Mouse (Mus musculus) liver, embryonic 13.5 days (tissue): ENCODE measurements around the gene Neurl1b. TPM values are rescaled to one million over a fixed set of nuclear protein-coding genes. Genes with fewer than 3 reads are reported as not detected.

Source experiments
- ATAC-seq: fragments of 200-750 bp; cut with Nextera tagmentation; 2 replicates; pipeline ENCODE4 v1.8.0; 2017; ENCODE audit warnings: low read depth, mild to moderate bottlenecking, moderate number of reproducible peaks, moderate library complexity
- DNase-seq: peaks from one replicate; pipeline ENCODE4 v3.0.0; 2022
- H3K27ac ChIP-seq: fragments of 300-500 bp; sonication (generic); 2 replicates; pipeline ENCODE4 v1.5.1; 2015; ENCODE audit warnings: moderate library complexity, mild to moderate bottlenecking, inconsistent platforms
- H3K27me3 ChIP-seq: fragments of 300-500 bp; sonication (generic); 2 replicates; pipeline ENCODE4 v1.6.1; 2015; ENCODE audit warnings: mild to moderate bottlenecking, inconsistent platforms
- H3K36me3 ChIP-seq: fragments of 300-500 bp; sonication (generic); 2 replicates; pipeline ENCODE4 v1.6.1; 2015; ENCODE audit warnings: mild to moderate bottlenecking, inconsistent platforms
- H3K4me1 ChIP-seq: fragments of 300-500 bp; sonication (generic); replicated peaks from 2 replicates; pipeline ENCODE4 v1.6.1; 2015; ENCODE audit warnings: inconsistent platforms
- H3K4me2 ChIP-seq: fragments of 300-500 bp; sonication (generic); 2 replicates; pipeline ENCODE4 v1.6.1; 2015; ENCODE audit warnings: inconsistent platforms, mild to moderate bottlenecking, moderate library complexity
- H3K4me3 ChIP-seq: fragments of 300-500 bp; sonication (generic); replicated peaks from 2 replicates; pipeline ENCODE4 v1.5.1; 2015; ENCODE audit warnings: mild to moderate bottlenecking, inconsistent platforms
- H3K9ac ChIP-seq: fragments of 300-500 bp; sonication (generic); 2 replicates; pipeline ENCODE4 v1.6.1; 2015; ENCODE audit warnings: mild to moderate bottlenecking, inconsistent platforms
- H3K9me3 ChIP-seq: fragments of 300-500 bp; sonication (generic); replicated peaks from 2 replicates; pipeline ENCODE4 v1.6.1; 2016; ENCODE audit warnings: inconsistent platforms
- WGBS: fragments of 180-500 bp; shearing (Covaris S2); methylation state at CpG from one replicate; pipeline ENCODE4 v1.1.7; 2015; ENCODE audit not compliant: insufficient replicate concordance; 5-methylcytosine and 5-hydroxymethylcytosine counted together
- polyA plus RNA-seq: library from polyadenylated mRNA; unstranded; fragments of >200 nt; fragmentation: Nextera tagmentation; extraction: Ambion mirVana; gene quantifications from 2 replicates; pipeline ENCODE4 v1.2.1, GENCODE M21; 2015

Gene Neurl1b
- polyA plus RNA-seq, 1 experiment from 2014 or later = 0.06 TPM

DNA sequence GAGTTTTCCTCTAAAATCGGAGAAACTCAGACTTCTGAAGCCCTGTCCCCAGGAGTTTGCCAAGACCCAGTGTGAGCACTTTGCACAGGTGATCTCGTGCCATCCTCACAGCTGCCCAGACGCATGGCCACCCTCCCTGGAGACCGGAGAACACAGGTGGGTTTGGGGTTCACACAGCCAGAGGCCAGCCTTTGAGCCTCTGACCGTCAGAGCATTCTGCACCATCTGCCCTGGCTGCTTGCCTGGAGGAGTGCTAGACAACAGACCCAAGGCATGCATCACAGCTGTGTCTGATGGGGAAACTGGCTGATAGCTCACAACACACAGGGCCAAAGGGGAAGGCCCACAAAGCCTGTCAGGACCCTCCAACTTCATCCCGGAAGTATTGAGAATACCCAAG, 65.0 kb downstream of the Neurl1b start:
- no peak overlapping the region for H3K4me2 ChIP-seq
- no peak overlapping the region for H3K4me3 ChIP-seq
- DNase-seq (no peak), ATAC-seq (no peak)
- H3K9ac ChIP-seq = no peak overlapping the region
- WGBS = 71% methylated on average over 6 of the region's 6 CpGs
- no peak overlapping the region for H3K27ac ChIP-seq
- H3K4me1 ChIP-seq = no peaks in the 10 kb centered on the region
- no peaks in the 10 kb centered on the region for H3K9me3 ChIP-seq
- 0 out of 2 replicates have a peak, but pooled peaks cover 4% of the 10 kb centered on the region for H3K27me3 ChIP-seq
- H3K36me3 ChIP-seq = no peaks in the 10 kb centered on the region

DNA sequence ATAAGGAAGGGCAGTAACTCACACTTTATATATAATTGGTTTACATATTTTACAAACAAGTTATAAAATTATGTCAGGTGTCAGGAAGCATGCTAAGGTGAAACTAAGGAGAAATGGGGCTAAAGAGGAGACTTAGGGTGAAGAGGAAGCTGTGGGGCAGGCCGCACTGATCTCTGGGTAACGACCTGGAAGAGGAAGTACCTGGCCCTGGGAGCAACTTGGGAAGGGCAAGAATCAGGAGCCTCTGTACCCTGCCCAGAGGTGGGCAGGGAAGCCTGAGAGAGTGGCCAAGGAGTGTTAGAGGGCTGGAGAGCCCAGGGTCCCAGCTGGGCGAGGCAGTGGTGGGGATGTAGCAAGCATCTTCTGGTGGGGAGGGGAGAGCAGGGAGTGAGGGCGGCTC, 66.3 kb downstream of the Neurl1b start:
- H3K27me3 ChIP-seq = peaks cover 7% of the 10 kb centered on the region; the same call in 1 of the 2 replicates
- H3K4me3 ChIP-seq = no peak overlapping the region
- no peaks in the 10 kb centered on the region for H3K9me3 ChIP-seq
- 45% methylated on average over 4 of the region's 4 CpGs for WGBS
- H3K9ac ChIP-seq = no peak overlapping the region
- no peak overlapping the region for H3K27ac ChIP-seq
- ATAC-seq (no peak), DNase-seq (no peak)
- H3K4me2 ChIP-seq = no peak overlapping the region
- H3K4me1 ChIP-seq = no peaks in the 10 kb centered on the region
- no peaks in the 10 kb centered on the region for H3K36me3 ChIP-seq

DNA sequence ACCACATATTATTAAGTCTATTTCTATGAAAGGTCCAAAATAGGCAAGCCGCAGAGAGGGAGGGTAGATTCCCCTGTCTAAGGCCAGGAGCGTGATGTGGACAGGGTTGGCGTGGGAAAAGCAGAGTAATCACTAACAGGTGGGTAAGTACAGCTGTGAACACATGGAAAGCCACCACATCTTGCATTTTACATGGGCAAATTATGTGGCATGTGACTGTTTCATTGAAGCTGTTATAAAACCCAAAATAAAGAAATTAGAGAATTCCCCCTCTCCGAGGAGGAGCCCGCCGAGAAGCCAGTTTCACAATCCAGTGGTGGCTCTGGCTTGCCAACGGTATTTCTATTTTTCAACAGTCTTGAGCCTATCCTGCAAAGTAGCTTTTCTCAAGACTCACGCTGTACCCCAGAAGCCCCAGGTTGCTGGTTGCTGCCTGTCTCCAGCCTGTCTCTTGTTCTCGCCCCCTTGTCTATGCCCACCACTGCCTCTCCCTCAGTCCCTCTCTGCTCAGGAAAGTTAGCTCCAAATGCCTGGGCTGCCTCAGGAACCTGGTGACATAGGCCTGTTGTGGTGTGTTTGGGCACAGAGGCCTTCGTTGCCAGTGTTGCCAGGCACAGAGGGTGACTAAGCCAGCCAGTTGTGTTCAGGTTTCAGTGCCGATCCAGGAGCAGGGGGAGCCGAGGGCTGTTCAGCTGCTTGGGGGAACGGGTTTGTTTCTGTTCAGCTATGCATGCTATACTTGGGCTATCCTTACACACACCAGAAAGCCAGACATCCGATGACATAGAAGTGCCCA, 70.2 kb downstream of the Neurl1b start:
- no peak overlapping the region for H3K27ac ChIP-seq
- H3K9ac ChIP-seq = no peak overlapping the region
- H3K4me2 ChIP-seq = no peak overlapping the region
- peaks cover 11% of the 10 kb centered on the region; the same call in 1 of the 2 replicates for H3K27me3 ChIP-seq
- no peak overlapping the region for H3K4me3 ChIP-seq
- H3K36me3 ChIP-seq = no peaks in the 10 kb centered on the region
- WGBS = 71% methylated on average over 14 of the region's 14 CpGs
- ATAC-seq (no peak), DNase-seq (no peak)
- no peaks in the 10 kb centered on the region for H3K9me3 ChIP-seq
- no peaks in the 10 kb centered on the region for H3K4me1 ChIP-seq

DNA sequence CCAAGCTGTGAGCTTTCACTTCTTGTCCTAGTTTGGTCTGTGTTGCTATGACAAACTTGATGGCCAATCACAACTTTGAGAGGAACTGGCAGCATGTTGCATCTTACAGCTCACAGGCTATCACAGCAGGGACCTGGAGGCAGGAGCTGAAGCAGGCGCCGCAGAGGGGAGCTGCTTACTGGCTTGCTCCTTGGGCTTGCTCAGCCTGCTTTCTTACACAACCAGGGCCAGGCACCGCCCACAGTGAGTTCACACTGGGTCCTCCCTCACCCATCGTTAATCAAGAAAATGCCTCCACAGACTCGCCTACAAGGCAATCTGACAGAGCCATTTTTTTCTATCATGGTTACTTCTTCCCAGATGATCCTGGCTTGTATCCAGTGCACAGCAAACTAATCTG, 72.6 kb downstream of the Neurl1b start:
- Histone ChIP-seq H3K4me3 (no peak overlapping the region), H3K9me3 (peaks cover under 1% of the 10 kb centered on the region; the same call in 1 of the 2 replicates), H3K36me3 (no peaks in the 10 kb centered on the region), H3K9ac (no peak overlapping the region), H3K27me3 (peaks cover 8% of the 10 kb centered on the region; the same call in 1 of the 2 replicates), H3K4me1 (no peaks in the 10 kb centered on the region), H3K27ac (no peak overlapping the region), H3K4me2 (no peak overlapping the region)
- DNase-seq (no peak), ATAC-seq (no peak)
- 54% methylated on average over 5 of the region's 5 CpGs for WGBS

DNA sequence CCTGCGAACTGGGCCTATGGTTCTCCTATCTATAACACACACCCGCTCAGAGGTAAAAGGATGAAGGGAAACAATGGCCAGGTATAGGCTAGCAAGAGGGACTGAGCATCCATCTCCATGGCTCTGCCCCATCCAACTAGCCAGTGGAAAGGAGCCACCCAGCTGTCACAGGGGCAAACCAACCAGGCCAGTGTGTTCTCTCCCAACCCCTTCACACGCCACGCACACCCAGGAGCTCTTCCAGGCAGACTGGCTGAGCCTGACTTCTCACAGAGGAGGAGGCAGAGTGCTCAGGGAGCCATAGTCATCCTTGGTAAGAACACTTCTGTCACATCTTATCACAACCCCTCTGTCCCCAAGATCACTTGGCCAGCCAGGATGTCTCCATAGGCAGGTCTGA, 73.3 kb downstream of the Neurl1b start:
- no peak overlapping the region for H3K4me3 ChIP-seq

DNA sequence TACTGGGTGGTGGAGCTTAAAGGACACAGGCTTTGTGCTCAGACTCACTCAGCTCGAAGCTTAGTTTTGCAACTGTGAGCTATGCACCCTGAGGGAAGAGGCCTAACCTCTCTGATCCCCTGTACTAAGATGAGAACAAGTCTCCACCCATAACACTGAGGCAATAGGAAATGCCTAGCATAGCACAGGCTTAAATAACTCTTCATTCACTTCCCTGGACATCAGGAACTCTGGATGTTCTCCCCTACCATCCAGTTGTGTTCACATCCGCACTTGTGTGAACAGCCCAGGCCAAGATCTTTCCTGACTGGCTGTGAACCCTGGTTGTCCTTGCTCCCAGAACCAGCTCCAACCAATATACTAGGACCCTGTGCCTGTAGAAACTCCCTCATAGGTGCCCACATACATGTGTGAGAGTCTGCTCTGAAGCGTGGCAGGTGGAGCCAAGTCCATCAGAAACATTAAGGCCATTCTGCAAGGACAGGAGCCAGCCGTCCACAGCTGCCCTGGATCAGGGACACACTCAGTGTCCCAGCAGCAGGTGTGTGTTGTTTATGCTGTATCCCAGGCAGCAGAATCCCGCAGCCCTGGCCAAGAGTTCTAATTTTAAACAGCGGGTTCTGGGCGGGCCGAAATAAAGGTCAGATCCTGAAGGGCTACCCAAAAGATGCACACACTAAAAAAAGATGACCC, 74.2 kb downstream of the Neurl1b start:
- H3K4me2 ChIP-seq = no peak overlapping the region
- DNase-seq (no peak), ATAC-seq (no peak)
- no peak overlapping the region for H3K27ac ChIP-seq
- peaks cover 14% of the 10 kb centered on the region for H3K9me3 ChIP-seq
- no peak overlapping the region for H3K9ac ChIP-seq
- no peak overlapping the region for H3K4me3 ChIP-seq
- H3K27me3 ChIP-seq = peaks cover 7% of the 10 kb centered on the region; the same call in 1 of the 2 replicates
- WGBS = 72% methylated on average over 8 of the region's 8 CpGs
- H3K4me1 ChIP-seq = no peaks in the 10 kb centered on the region
- no peaks in the 10 kb centered on the region for H3K36me3 ChIP-seq

More for the DNA sequence above, 73.3 kb downstream of the Neurl1b start:
- peaks cover 7% of the 10 kb centered on the region; the same call in 1 of the 2 replicates for H3K27me3 ChIP-seq
- no peak overlapping the region for H3K27ac ChIP-seq
- ATAC-seq (no peak), DNase-seq (no peak)
- no peak overlapping the region for H3K4me2 ChIP-seq
- peaks cover 7% of the 10 kb centered on the region for H3K9me3 ChIP-seq
- H3K4me1 ChIP-seq = no peaks in the 10 kb centered on the region
- WGBS = 70% methylated on average over 4 of the region's 4 CpGs
- H3K36me3 ChIP-seq = no peaks in the 10 kb centered on the region
- H3K9ac ChIP-seq = no peak overlapping the region

DNA sequence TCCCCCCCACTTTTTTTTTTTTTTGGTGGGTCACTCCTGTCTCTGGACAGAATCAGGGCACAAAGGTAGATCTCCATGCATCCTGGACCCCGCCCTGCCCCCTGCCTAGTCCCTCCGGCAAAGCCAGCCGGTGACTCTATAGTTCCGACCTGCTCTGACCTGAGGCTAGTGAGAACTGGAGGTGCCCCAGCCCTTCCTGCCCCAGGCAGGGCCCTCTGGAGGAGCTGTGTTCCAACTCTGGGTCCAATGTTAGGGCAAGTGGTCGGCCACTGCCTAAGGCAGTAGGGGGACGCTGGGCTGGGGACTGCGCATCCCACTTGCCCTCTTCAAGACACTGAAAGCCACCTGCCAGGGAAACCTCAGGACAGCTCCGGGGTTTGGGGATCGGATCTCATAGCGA, 75.4 kb downstream of the Neurl1b start:
- no peak overlapping the region for H3K27ac ChIP-seq
- ATAC-seq = no peak

DNA sequence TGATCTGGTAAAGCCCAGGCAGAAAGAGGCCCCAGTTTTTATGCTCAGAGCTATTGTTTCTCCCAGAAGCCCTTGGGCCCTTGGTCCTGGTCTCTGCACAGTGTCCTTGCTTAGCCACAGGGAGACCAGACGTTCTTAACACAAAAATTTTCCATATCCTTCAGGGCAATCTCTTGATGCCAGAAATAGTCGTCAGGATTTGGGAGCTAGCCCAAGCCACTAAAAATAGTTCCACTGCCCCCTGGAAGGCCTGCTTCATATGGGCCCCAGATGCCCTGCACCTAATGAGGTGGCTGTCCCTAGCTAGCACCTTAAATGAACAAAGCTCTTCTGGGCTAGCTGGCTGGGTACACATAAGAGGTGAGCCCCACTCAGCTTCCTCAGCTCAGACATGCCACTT, 76.3 kb downstream of the Neurl1b start:
- no peak overlapping the region for H3K9ac ChIP-seq
- H3K4me3 ChIP-seq = no peak overlapping the region
- no peaks in the 10 kb centered on the region for H3K36me3 ChIP-seq
- ATAC-seq (no peak), DNase-seq (no peak)
- no peak overlapping the region for H3K4me2 ChIP-seq
- peaks cover 14% of the 10 kb centered on the region for H3K9me3 ChIP-seq
- no peaks in the 10 kb centered on the region for H3K4me1 ChIP-seq
- peaks cover 4% of the 10 kb centered on the region; the same call in 1 of the 2 replicates for H3K27me3 ChIP-seq
- 51% methylated on average over 2 of the region's 2 CpGs for WGBS
- no peak overlapping the region for H3K27ac ChIP-seq

More for the DNA sequence above, 75.4 kb downstream of the Neurl1b start:
- no peaks in the 10 kb centered on the region for H3K4me1 ChIP-seq
- DNase-seq = no peak
- H3K36me3 ChIP-seq = no peaks in the 10 kb centered on the region
- peaks cover 7% of the 10 kb centered on the region; the same call in 1 of the 2 replicates for H3K27me3 ChIP-seq
- 77% methylated on average over 10 of the region's 10 CpGs for WGBS
- H3K9me3 ChIP-seq = peaks cover 14% of the 10 kb centered on the region
- no peak overlapping the region for H3K9ac ChIP-seq
- H3K4me3 ChIP-seq = no peak overlapping the region
- no peak overlapping the region for H3K4me2 ChIP-seq

DNA sequence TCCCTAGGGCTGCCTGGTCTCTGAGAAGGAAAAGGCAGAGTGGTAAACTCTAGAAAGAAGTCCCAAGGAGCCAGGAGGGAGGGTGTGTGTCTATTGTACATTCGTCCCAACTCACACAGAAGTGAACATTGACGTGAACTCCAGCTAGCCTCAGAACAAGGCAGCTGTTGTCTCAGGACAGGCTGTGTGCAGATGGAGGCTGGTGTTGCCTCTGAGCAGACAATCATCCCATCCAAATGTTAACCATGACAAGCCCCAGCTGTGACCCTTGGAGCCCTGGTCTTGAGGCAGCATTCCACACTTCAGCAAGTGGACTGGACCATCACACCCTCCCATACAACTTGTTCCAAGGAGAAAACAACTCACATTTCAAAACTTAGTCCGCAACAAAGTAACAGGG, 77.6 kb downstream of the Neurl1b start:
- Histone ChIP-seq H3K4me3 (no peak overlapping the region), H3K4me2 (no peak overlapping the region), H3K9me3 (peaks cover 14% of the 10 kb centered on the region), H3K4me1 (no peaks in the 10 kb centered on the region), H3K36me3 (no peaks in the 10 kb centered on the region), H3K27ac (no peak overlapping the region), H3K27me3 (0 out of 2 replicates have a peak, but pooled peaks cover 2% of the 10 kb centered on the region), H3K9ac (no peak overlapping the region)
- DNase-seq = no peak
- no peak for ATAC-seq
- 79% methylated on average over 3 of the region's 3 CpGs for WGBS

DNA sequence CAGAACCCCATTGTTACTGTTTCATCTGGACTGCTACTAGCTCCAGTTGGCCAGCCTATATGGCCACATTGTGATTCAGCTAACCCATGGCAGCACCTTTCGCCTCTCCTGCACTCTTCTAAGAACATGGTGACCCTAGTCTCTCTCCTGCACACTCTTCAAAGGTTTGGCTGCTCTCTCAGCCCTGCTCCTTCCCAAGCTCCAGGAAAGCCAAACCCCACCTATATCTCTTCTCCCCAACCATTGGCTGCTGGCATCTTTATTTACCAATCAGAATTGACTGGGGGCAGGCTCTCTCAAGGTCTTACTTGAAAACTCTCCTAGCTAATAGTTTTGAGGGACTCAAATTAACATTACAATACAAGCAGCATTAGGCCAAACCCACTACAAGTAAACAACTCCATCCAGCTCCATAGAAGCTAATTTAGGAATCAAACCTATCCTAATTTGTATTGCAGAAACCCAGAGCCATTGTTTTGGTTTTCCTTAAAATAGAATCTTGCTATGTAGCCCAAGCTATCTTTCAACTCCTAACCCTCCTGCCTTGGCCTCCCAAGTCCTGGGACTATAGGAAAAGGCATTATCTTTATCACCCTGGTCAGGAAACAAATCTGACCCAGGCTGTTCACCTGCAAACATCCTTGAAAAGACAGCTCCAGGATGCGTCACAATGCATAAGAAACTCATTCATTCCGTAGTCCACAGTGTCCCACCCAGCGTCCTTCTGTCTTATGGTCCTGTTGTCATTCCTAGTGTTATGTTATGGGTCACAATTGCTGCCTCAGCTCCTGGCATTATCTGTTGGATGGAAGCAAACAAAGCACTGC, 80.2 kb downstream of the Neurl1b start:
- DNase-seq (no peak), ATAC-seq (no peak)
- no peak overlapping the region for H3K4me2 ChIP-seq
- H3K9ac ChIP-seq = no peak overlapping the region
- H3K27ac ChIP-seq = no peak overlapping the region
- no peak overlapping the region for H3K4me3 ChIP-seq
- 0 out of 2 replicates have a peak, but pooled peaks cover 6% of the 10 kb centered on the region for H3K4me1 ChIP-seq
- no peaks in the 10 kb centered on the region for H3K36me3 ChIP-seq
- H3K27me3 ChIP-seq = no peaks in the 10 kb centered on the region
- H3K9me3 ChIP-seq = peaks cover 14% of the 10 kb centered on the region
- WGBS = 72% methylated on average over 4 of the region's 4 CpGs
